Mouse (Mus musculus): ENCODE measurements around the gene Lrrc8b.

DNA sequence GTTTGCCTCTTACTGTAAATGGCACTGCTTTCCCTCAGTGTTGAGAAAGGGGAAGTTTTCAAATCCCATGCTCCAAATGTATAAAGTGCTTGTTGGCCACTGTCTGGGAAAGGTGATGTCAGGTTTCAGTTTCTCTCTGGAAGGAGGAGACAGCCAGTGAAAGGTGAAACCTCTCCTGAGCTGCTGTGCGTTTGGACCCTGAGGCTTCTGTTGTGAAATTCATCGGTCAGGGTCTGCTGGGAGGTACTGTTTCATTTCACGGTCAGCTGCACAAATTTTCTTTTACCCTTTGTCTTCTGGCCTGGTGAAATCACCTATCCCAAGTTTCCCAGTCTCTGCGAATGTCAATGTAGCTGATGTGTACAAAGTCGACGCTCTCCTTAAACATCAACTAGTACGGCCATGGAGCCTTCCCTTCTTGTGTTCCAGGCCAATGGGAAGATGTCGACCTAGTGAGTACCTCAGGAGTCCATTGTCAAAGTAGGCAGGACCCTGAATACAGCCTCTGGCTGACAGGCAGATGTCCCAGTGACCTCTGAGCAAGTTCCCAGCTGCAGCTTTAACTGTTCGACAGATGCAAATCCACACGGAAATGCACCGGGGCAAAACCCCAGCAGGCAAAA is 121.6 kb downstream of the Lrrc8b start:
- TF ChIP-seq CTCF (IDR thresholded peaks at IDR 0.05; ENCODE audit: borderline replicate concordance, control insufficient read depth, extremely low read depth, insufficient read depth, low read length, poor library complexity) (no peak), POLR2A (IDR thresholded peaks at IDR 0.05; ENCODE audit: control insufficient read depth, extremely low read depth, insufficient read depth, low read length, poor library complexity) (no peak)
